Mouse (Mus musculus): ENCODE data around the gene Grn. TPM values are rescaled to one million over a fixed set of nuclear protein-coding genes. Genes with fewer than 3 reads are reported as not detected.

The Grn gene
- total RNA-seq, 2 experiments from 2014 or later: 58.3 to 60.1 TPM

DNA sequence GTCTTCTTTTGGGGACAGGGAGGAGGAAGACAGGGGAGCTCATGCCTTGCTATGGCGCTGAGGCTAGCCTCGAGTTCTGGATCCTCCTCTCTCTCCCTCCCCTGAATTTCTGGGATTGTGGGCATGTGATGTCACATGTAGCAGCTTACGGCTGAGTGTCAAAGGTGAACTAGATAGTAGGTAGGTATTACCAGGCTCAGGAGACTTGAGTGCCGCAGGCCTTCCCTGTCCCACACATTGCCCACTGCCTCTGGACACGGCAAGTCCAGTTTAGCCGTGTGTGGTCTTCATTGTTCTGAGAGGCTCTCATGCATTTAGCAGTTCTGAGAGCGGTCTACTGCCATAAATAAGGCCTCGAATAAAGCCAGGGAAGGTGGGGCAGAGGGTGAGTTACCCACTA lies 17.1 kb upstream of the Grn start:
- DNase-seq (ENCODE audit: low spot score in 2 of 2): no peak
- intact Hi-C loops (cut with DNase I): no loop called here

DNA sequence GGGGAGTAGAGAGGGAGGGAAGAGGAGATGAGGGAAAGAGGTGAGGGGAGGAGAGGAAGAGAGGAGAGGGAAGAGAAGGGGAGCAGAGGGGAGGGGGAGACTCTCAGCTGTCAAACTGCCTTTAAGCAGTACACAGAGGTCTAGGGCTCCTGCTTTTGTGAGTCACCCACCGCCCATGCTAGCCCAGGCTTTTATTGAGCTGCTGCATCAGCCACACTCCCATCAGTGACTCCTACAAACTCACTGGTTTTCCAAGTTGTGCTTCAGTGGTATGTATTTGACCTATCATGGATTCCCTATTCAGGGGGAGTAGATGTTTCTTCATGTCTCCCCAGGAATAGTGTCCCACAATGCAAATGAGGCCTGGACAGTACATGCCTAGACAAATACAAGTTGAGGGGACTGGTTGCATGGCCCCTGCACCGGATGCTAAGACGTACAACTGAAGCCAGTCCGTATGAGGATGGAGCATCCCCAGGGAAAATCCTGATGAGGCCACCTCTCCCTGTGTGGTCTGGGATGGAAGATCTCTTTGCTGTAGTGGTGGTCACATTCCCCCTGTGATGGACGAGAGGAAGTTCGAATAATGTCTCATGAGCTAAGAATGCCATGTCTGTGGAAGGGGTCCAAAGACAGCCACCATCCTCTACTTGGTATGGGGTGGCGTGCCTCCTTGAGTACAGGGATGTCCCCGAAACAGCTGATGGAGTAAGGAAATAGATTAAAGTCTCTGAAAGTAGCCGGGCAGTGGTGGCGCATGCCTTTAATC lies 14.9 kb upstream of the Grn start:
- no peak for DNase-seq (ENCODE audit: low spot score in 2 of 2)
- intact Hi-C loops (cut with DNase I): no loop called here

DNA sequence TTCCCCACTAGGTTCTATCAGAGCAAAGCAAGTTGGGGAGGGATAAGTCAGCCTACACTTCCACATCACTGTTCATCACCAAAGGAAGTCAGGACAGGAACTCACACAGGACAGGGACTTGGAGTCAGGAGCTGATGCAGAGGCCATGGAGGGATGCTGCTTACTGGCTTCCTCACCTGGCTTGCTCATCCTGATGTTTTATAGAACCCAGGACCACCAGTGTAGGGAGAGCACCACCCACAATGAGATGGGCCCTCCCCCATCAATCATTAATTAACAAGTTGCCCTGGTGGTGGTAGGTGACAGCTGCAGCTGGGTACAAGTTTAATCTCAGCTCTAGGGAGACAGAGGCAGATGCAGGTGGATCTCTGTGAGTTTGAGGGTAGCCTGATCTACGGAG lies 13.0 kb upstream of the Grn start:
- intact Hi-C loops (cut with DNase I): no loop called here
- no peak for DNase-seq (ENCODE audit: low spot score in 2 of 2)

DNA sequence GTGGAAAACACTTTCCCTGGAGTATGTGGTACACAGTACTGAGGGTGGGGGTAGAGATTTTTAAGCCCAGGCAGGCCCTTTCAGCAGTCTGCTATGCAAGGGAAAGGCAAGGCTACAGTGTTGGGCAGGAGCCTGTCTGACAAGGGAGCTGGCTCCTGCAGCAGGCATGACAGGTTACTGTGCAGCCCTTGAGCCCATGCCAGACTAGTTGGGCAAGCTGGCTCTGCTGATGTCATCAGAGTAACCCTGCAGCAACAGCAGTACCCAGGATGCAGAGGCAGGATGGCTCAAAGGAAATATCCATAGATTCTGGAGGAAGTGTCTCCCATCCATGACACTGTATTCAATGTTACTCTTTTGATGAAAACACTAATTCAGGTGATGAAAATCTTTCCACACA lies 11.2 kb upstream of the Grn start:
- intact Hi-C loops (cut with DNase I): no loop called here
- DNase-seq (ENCODE audit: low spot score in 2 of 2): no peak

DNA sequence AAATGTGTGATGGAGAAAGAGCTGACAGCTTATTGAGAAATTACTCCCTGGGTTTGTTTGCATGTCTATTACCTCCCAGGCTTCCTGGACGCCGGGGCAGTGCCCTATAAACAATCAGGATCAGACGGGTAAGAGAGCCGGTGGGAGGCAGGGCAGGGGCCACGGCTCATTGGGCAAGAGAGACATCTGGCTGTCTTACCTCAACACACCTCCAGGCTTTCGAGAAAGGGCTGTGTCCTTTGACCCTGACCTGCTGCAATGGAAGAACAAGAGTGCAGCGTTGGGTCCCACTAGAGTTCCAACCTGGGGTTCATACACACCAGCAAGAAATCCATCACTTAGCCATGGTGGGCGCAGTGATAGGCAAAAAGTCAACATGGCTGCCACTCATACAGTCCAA lies 8.6 kb upstream of the Grn start:
- no peak for DNase-seq (ENCODE audit: low spot score in 2 of 2)
- intact Hi-C loops (cut with DNase I): no loop called here

DNA sequence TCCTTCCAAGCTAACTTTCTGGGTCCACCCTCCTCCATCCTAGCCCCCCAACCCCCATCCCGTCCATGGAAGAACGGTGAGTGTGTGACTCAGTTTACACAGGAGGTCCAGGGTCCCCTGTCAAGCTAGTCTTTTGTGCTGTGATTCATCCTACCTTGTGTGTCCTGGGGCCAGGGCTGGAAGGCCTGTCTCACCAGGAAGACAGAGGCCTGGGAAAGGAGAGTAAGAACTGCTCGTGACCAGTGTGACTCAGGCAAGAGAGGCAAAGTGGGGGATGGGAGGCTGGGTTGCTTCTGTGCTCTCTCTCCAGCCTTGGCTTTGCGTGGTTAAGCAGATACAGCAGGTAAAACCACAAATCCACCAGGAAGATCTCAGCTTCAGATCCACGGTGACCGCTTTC lies 5.4 kb upstream of the Grn start:
- no peak for DNase-seq (ENCODE audit: low spot score in 2 of 2)
- intact Hi-C loops (cut with DNase I): no loop called here

DNA sequence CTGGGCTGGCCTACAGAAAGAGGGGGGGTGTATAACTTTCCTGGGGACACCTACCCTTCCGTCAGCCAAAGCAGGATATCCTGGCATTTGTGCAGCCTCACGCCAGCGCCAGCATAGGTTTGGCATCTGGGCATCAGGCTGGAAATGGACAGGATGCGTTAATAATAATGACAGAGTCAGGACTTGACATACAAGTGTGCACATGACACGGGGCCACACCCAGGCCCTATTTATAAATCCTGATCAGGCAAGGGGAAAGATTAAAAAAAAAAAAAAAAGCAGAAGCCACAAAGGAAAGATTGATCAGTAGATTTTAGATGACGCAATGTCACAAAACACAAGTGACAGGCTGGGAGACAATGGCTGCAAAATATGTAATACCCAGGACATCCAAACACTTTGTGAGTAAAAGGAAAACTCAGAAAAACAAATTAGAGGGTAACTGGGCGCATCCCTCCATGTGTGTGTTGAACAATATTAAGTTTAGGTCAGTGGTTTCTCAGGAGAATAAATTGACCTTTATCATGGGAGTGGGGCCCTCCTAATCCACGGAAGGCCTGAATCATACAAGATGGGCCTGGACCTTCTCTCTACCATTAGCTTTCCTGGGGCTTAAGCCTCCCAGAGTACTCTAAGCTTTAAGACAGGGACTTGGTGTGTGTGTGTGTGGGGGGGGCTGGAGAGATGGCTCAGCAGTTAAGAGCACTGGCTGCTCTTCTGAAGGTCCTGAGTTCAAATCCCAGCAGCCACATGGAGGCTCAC lies 4.4 kb upstream of the Grn start:
- DNase-seq (ENCODE audit: low spot score in 2 of 2): no peak
- intact Hi-C loops (cut with DNase I): no loop called here

DNA sequence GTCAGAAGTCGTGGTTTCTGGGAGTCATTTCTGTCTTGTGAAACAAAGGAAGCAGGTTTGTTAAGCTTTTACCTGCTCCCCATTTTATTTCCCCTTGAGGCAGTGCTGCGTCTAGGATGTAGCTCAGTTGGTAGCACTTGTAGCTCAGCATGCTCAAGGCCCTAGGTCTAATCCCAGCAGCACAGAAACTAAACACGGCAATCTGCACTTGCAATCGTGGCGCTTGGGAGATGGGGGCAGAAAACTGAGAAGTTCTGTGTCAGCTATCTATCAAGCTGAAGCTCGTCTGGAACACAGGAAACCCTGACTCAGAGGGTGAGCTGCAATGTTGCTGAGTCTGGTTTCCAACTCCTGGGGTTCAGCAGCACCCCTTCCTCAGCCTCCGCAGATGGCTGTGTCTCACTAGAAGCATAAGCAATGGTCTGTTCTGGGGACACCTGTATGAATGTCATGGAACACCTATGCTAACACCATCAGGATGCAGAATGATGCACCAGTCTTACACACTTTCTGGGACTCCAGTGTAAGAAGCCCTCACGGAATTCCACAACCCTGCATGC lies 1.1 kb upstream of the Grn start:
- intact Hi-C loops (cut with DNase I): no loop called here
- no peak for DNase-seq (ENCODE audit: low spot score in 2 of 2)

DNA sequence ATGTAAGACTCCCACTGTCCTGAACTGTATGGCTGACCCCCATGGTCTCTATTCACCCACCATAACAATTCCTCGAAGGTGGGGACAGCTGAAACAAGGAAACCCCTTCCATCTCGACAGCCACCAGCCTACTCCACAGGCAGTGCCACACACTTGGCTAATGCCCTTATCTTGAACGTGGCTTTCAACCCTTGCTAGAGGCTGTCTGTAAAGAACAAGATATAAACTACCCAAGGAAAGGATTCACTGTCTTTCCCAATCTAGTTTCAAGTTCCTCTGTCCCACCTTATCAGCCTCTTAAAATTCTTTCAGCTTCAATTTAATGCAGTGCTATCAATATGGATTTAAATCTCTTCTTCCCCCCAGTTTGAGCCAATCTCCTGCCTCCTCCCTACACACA lies 564 bp upstream of the Grn start:
- DNase-seq (ENCODE audit: low spot score in 2 of 2): no peak
- intact Hi-C loops (cut with DNase I): no loop called here

DNA sequence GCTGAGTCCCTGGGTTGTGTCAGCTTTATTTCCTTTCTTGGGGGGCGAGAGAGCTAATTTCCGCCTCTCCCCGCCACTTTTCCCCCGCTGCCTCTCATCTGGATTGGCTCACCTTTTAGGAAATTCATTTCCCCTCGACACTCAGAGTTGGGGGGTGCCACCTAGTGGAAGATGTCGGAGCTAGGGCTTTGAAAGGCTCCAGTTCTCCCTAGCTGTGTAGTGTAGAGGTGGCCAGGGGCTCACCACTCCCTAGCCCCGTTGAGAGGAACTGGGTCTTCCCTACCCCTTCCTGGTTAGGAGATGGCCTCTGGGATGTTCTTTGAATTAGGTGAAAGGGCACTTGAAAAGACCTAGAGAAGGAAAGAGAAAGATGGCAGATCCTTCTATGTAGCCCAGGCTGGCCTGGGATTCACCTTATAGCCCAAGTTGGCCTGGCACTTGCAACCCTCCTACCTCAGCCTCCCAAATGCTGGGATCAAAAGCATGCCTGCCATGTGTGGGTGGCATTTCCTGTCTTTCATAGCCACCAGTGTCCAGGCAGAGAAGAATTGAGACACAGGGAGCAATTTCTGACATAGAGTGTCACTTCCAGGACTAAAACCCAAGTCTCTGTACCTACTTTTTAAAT lies 1.0 kb downstream of the Grn start:
- intact Hi-C loops (cut with DNase I): loop anchor here (2.0 to 5.0 kb wide), 2 partner anchors 122 to 229 kb away; no protein-coding TSS in a partner anchor
- peak in 1 of 2 experiments; percentile 77 for DNase-seq (ENCODE audit: low spot score in 2 of 2)

DNA sequence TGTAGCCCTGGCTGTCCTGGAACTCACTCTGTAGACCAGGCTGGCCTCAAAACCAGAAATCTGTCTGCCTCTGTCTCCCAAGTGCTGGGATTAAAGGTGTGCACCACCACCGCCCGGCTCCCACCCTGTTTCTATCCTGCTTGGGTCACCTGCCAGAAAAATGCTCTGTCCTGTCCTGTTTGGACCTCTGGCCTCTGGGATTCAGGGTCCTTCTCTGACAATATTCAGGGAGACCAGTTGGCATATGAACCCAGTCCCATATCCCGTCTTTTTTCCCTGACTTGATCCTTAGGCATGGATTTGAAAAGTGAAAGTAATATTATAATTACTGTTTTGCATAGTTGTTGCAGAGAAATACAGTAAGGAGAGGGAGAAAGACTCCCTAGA lies 1.6 kb downstream of the Grn start:
- intact Hi-C loops (cut with DNase I): loop anchor here (2.0 to 5.0 kb wide), 2 partner anchors 123 to 229 kb away; no protein-coding TSS in a partner anchor
- no peak for DNase-seq (ENCODE audit: low spot score in 2 of 2)

DNA sequence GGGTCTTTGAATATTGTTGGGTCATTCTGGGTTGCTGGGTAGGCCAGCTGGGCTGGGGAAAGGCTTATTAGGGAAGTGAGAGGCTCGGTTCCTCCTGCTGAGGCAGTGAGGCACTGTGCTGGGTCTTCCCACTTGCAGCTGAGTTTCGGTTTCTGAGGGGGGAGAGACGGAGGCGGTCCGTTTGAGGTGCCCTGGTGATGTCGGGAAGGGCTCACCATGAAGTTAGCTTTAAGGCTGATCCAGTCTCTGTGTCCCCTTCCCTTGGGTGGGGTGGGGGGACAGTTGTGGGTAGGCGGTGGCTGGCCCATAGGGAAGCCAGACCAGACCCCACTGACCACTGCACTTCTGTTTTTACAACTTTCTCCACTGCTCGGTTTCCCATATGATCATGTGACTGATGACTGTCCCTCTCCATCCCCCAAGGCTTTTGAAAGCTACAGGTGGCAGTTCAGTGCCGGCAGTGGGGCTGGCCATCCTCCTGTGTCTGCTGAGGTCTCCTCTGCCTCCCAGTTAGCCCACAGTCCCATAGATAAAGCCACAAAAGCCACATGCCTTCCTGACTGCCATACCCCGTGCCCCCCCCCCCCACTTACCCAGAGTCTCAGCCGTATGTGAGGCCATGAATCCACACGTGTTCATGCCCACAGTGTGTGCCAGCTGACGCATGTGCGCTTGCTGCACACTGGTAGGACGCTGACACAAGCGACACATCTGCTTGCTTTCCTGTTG lies 2.2 kb downstream of the Grn start:
- intact Hi-C loops (cut with DNase I): loop anchor here (5.0 kb wide), 1 partner anchor 230 kb away; no protein-coding TSS in a partner anchor
- no peak for DNase-seq (ENCODE audit: low spot score in 2 of 2)

DNA sequence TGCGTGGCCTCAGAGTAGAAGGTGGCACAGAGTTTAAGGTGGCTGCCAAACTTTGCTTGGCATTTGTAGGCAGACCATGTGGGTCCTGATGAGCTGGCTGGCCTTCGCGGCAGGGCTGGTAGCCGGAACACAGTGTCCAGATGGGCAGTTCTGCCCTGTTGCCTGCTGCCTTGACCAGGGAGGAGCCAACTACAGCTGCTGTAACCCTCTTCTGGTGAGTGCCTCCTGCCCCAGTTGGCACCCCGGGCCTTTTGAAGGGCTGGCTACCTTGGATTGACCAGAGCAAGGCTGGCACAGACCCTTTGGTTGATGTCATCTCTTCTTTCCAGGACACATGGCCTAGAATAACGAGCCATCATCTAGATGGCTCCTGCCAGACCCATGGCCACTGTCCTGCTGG lies 2.8 kb downstream of the Grn start:
- DNase-seq (ENCODE audit: low spot score in 2 of 2): peak in 1 of 2 experiments; percentile 25
- intact Hi-C loops (cut with DNase I): loop anchor here (5.0 kb wide), 1 partner anchor 231 kb away; no protein-coding TSS in a partner anchor

DNA sequence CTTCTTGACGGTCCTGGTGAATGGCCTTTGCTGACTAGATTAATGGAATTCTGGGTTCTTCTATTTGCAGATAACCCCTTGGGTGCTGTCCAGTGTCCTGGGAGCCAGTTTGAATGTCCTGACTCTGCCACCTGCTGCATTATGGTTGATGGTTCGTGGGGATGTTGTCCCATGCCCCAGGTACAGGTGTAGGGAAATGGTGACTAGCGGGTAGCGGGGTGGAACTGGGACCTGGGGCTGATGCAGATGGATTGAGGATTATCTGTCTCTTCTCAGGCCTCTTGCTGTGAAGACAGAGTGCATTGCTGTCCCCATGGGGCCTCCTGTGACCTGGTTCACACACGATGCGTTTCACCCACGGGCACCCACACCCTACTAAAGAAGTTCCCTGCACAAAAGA lies 3.8 kb downstream of the Grn start:
- intact Hi-C loops (cut with DNase I): loop anchor here (5.0 kb wide), 1 partner anchor 232 kb away; no protein-coding TSS in a partner anchor
- peak in 1 of 2 experiments; percentile 3 for DNase-seq (ENCODE audit: low spot score in 2 of 2)

DNA sequence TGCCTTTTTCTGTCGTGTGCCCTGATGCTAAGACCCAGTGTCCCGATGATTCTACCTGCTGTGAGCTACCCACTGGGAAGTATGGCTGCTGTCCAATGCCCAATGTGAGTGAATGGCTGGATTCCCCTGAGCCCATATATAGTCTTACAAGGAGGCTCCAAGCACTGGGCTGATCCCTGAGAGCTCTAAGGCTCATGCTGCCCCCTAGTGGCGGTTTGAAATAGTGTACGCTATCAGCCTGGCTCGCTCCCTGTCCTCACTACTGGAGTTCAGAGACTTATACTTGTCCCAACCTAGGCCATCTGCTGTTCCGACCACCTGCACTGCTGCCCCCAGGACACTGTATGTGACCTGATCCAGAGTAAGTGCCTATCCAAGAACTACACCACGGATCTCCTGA lies 4.3 kb downstream of the Grn start:
- intact Hi-C loops (cut with DNase I): loop anchor here (5.0 kb wide), 1 partner anchor 232 kb away; no protein-coding TSS in a partner anchor
- DNase-seq (ENCODE audit: low spot score in 2 of 2): peak; percentile 83 to 88

DNA sequence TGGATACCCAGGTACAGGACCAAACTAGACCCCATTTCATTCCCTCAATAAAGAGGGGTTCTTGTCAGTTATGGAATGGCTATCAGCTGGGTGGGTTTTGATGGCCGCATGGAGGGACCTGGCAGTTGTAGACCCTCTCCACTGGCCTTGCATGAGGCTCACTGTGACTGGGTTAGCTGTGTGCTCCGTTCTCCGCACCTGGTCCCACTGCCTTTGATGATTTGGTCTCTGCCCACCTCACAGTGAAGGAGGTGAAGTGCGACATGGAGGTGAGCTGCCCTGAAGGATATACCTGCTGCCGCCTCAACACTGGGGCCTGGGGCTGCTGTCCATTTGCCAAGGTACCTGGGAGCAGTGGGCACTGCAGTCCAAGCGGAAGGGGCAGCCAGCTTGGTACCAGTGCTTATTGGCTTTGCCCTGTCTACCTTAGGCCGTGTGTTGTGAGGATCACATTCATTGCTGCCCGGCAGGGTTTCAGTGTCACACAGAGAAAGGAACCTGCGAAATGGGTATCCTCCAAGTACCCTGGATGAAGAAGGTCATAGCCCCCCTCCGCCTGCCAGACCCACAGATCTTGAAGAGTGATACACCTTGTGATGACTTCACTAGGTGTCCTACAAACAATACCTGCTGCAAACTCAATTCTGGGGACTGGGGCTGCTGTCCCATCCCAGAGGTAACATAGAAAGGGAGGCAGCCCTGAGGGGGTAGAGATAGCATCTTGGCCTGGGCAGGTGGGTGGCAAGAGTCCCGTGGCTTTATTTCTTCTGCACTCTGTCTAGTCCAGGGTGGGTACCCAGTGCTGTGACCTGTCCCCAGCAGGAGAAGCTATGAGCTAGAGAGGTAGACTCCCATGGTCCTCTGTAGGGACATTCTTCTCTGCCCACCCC lies 4.9 kb downstream of the Grn start:
- DNase-seq (ENCODE audit: low spot score in 2 of 2): no peak
- intact Hi-C loops (cut with DNase I): loop anchor here (5.0 kb wide), 2 partner anchors 38 to 233 kb away; no protein-coding TSS in a partner anchor

DNA sequence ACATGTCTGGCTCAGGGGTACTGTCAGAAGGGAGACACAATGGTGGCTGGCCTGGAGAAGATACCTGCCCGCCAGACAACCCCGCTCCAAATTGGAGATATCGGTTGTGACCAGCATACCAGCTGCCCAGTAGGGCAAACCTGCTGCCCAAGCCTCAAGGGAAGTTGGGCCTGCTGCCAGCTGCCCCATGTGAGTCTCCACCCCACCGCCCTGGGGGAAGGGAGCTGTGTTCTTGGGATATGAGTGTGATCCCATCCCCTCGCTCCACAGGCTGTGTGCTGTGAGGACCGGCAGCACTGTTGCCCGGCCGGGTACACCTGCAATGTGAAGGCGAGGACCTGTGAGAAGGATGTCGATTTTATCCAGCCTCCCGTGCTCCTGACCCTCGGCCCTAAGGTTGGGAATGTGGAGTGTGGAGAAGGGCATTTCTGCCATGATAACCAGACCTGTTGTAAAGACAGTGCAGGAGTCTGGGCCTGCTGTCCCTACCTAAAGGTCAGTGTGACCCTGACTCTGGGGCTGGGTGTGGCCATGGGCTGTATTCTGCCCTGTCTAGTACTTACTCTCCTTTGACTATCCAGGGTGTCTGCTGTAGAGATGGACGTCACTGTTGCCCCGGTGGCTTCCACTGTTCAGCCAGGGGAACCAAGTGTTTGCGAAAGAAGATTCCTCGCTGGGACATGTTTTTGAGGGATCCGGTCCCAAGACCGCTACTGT lies 5.8 kb downstream of the Grn start:
- DNase-seq (ENCODE audit: low spot score in 2 of 2): no peak
- intact Hi-C loops (cut with DNase I): loop anchor here (5.0 kb wide), 1 partner anchor 39 kb away; no protein-coding TSS in a partner anchor

DNA sequence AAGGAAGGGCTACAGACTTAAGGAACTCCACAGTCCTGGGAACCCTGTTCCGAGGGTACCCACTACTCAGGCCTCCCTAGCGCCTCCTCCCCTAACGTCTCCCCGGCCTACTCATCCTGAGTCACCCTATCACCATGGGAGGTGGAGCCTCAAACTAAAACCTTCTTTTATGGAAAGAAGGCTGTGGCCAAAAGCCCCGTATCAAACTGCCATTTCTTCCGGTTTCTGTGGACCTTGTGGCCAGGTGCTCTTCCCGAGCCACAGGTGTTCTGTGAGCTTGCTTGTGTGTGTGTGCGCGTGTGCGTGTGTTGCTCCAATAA lies 6.3 kb downstream of the Grn start:
- no peak for DNase-seq (ENCODE audit: low spot score in 2 of 2)
- intact Hi-C loops (cut with DNase I): loop anchor here (5.0 kb wide), 1 partner anchor 39 kb away; no protein-coding TSS in a partner anchor
